In genomic region chr6:91401591-91401990, GRCm38 (mm10) we compare ENCODE assay signal across 15 mouse cellular contexts. TPM values are rescaled to one million over a fixed set of nuclear protein-coding genes. Genes with fewer than 3 reads are reported as not detected.
DNase-seq lines count a peak whose midpoint lies in the region; ATAC-seq and TF ChIP-seq lines count a peak whose summit lies in the region.
"Had no signal": no experiment of that assay in that cellular context is flagged by ENCODE, and none has a peak within 500 bp of the region (broad histone marks: within the 10 kb centered on the region; RNA-seq: fewer than 3 reads in every experiment).

No protein-coding gene starts in this region.

- peaks cover 43% of the 10 kb centered on the region for H3K36me3 ChIP-seq in forebrain, embryonic 12.5 days (replicated peaks)
- no peaks in the 10 kb centered on the region for H3K36me3 ChIP-seq in hindbrain, embryonic 15.5 days
- H3K36me3 ChIP-seq in midbrain, postnatal 0 days (ENCODE audit: insufficient read depth, low read length) = no peaks in the 10 kb centered on the region; the same call in 1 of the 2 replicates

- TF ChIP-seq CTCF in midbrain, postnatal 0 days (IDR thresholded peaks at IDR 0.05) = no peak

- H3K27me3 ChIP-seq in forebrain, embryonic 12.5 days = no peaks in the 10 kb centered on the region
- no peaks in the 10 kb centered on the region for H3K27me3 ChIP-seq in hindbrain, embryonic 15.5 days
- H3K27me3 ChIP-seq in midbrain, postnatal 0 days (ENCODE audit: insufficient read depth, low read length) = no peaks in the 10 kb centered on the region

- peak overlapping the region; percentile 75 for H3K27ac ChIP-seq in forebrain, embryonic 12.5 days
- H3K27ac ChIP-seq in hindbrain, embryonic 15.5 days (replicated peaks) = peak overlapping the region; percentile 52
- H3K27ac ChIP-seq in midbrain, postnatal 0 days (ENCODE audit: low read depth, low read length) = no peak overlapping the region

- H3K9ac ChIP-seq in forebrain, embryonic 12.5 days = peak overlapping the region; percentile 36; the same call in 1 of the 2 replicates
- H3K9ac ChIP-seq in hindbrain, embryonic 15.5 days = no peak overlapping the region
- H3K9ac ChIP-seq in midbrain, postnatal 0 days (replicated peaks; ENCODE audit: low read length, poor library complexity, severe bottlenecking) = no peak overlapping the region

- ATAC-seq in forebrain, embryonic 12.5 days (ENCODE audit: low FRiP score) = peak; percentile 44; the same call in 1 of the 2 replicates
- ATAC-seq in hindbrain, embryonic 15.5 days (ENCODE audit: low FRiP score, low read depth) = no peak; the same call in 1 of the 2 replicates
- no peak for ATAC-seq in midbrain, postnatal 0 days (ENCODE audit: low FRiP score)

- DNase-seq in cerebellum, adult 9-11 months = peak; percentile 15
- no peak for DNase-seq in cerebellum, adult 8-10 months
- peak; percentile 31 for DNase-seq in midbrain, postnatal 0 days (ENCODE audit: low spot score)
- no peak for DNase-seq in liver
- no peak for DNase-seq in thymus, postnatal 10 days (ENCODE audit: low spot score in 2 of 2)
- no peak for DNase-seq in thymus, postnatal 4 days
- DNase-seq: adrenal gland, postnatal 25 days; heart, postnatal 14 days; kidney, adult 18-20 months; lung, postnatal 10 days; retina, postnatal 1 day had no signal

- 9% methylated on average over 5 of the region's 5 CpGs for WGBS in forebrain, embryonic 12.5 days
- WGBS in hindbrain, embryonic 15.5 days = 20% methylated on average over 5 of the region's 5 CpGs
- 11% methylated on average over 5 of the region's 5 CpGs for WGBS in midbrain, postnatal 0 days

- H3K9me3 ChIP-seq in forebrain, embryonic 12.5 days = no peaks in the 10 kb centered on the region
- no peaks in the 10 kb centered on the region for H3K9me3 ChIP-seq in hindbrain, embryonic 15.5 days
- H3K9me3 ChIP-seq in midbrain, postnatal 0 days (ENCODE audit: low read length) = no peaks in the 10 kb centered on the region

- H3K4me1 ChIP-seq in forebrain, embryonic 12.5 days = peaks cover 30% of the 10 kb centered on the region
- H3K4me1 ChIP-seq in hindbrain, embryonic 15.5 days (replicated peaks) = peaks cover 9% of the 10 kb centered on the region; the same call in 1 of the 2 replicates
- no peaks in the 10 kb centered on the region for H3K4me1 ChIP-seq in midbrain, postnatal 0 days (ENCODE audit: insufficient read depth, low read length)

- 0 out of 2 replicates have a peak overlapping the region, but pooled peaks have one; percentile 1 for H3K4me2 ChIP-seq in forebrain, embryonic 12.5 days
- no peak overlapping the region for H3K4me2 ChIP-seq in hindbrain, embryonic 15.5 days
- no peak overlapping the region for H3K4me2 ChIP-seq in midbrain, postnatal 0 days (ENCODE audit: low read depth, low read length, poor library complexity, severe bottlenecking)
- H3K4me2 ChIP-seq: liver, embryonic 11.5 days had no signal

- no peak overlapping the region for H3K4me3 ChIP-seq in forebrain, embryonic 12.5 days (replicated peaks)
- no peak overlapping the region for H3K4me3 ChIP-seq in hindbrain, embryonic 15.5 days
- no peak overlapping the region for H3K4me3 ChIP-seq in midbrain, postnatal 0 days (ENCODE audit: low read depth, low read length)

RNA-seq across cellular contexts. Expression of gene Wnt7a, which starts 9.6 kb away (rescaled TPM):
- 16.0 and 22.0 TPM in 2 replicates for polyA plus RNA-seq in forebrain, embryonic 12.5 days (2016; fragmentation: Nextera tagmentation; extraction: Ambion mirVana)
- polyA plus RNA-seq in hindbrain, embryonic 15.5 days (2015; fragmentation: Nextera tagmentation; extraction: Ambion mirVana) = 10.1 and 11.0 TPM in 2 replicates
- total RNA-seq in midbrain, postnatal 0 days (2014; rRNA removed) = 12.9 TPM in 2 replicates
- polyA plus RNA-seq in midbrain, postnatal 0 days (2015; fragmentation: Nextera tagmentation; extraction: Ambion mirVana) = 6.4 and 8.5 TPM in 2 replicates
- total RNA-seq: adrenal gland, postnatal 25 days; granulocyte monocyte progenitor cell, adult 5-6 weeks had no signal

Comparison
In these comparisons a context has a peak if more than half of its experiments do, and no peak if none do; other contexts are left out.
1. DNase-seq: peak in cerebellum, adult 9-11 months (single experiment) and midbrain, postnatal 0 days (single experiment); none in cerebellum, adult 8-10 months (single experiment), liver (single experiment), thymus, postnatal 10 days (0 of 2) and thymus, postnatal 4 days (single experiment).